Mouse (Mus musculus) olfactory bulb, adult 2 months (tissue): ENCODE measurements around the gene Mei1. TPM values are rescaled to one million over a fixed set of nuclear protein-coding genes. Genes with fewer than 3 reads are reported as not detected.

Experiments used
- H3K27ac ChIP-seq: fragments of 200-500 bp; 2 replicates; pipeline ENCODE4 v1.5.1; 2012; ENCODE audit warnings: low read depth, low read length; ENCODE audit not compliant: insufficient read depth
- H3K4me1 ChIP-seq: fragments of 200-500 bp; 2 replicates; pipeline ENCODE4 v1.6.1; 2012; ENCODE audit warnings: low read length; ENCODE audit not compliant: control insufficient read depth, insufficient read depth
- H3K4me3 ChIP-seq: fragments of 200-500 bp; 2 replicates; pipeline ENCODE4 v1.5.1; 2012; ENCODE audit warnings: mild to moderate bottlenecking, low read depth, low read length, moderate library complexity; ENCODE audit not compliant: insufficient read depth
- CTCF ChIP-seq: fragments of 200-500 bp; IDR thresholded peaks from 2 replicates; pipeline ENCODE4 v1.5.1; 2012; ENCODE audit warnings: low read depth, mild to moderate bottlenecking, low read length, moderate library complexity; ENCODE audit not compliant: insufficient read depth
- POLR2A ChIP-seq: fragments of 200-500 bp; IDR thresholded peaks from 2 replicates; pipeline ENCODE4 v1.6.1; 2012; ENCODE audit warnings: mild to moderate bottlenecking, low read depth, low read length, moderate library complexity; ENCODE audit not compliant: insufficient read depth
- WGBS: fragments of 180-500 bp; shearing (Covaris S2); methylation state at CpG from one replicate; pipeline ENCODE4 v1.1.7; 2018; 5-methylcytosine and 5-hydroxymethylcytosine counted together
- polyA plus RNA-seq: library from polyadenylated mRNA; stranded (reverse); fragments of >200 nt; gene quantifications from 2 replicates; pipeline ENCODE4 v1.2.4, GENCODE M21; 2012; ENCODE audit warnings: low replicate concordance; ENCODE audit not compliant: missing spikeins, insufficient read depth, insufficient read length

Gene Mei1
- polyA plus RNA-seq, 1 experiment: not detected

- Histone ChIP-seq H3K27ac (no peak overlapping the region), H3K4me3 (no peak overlapping the region), H3K4me1 (peaks cover 8% of the 10 kb centered on the region)
- 85% methylated on average over 7 of the region's 7 CpGs for WGBS
- TF ChIP-seq POLR2A (no peak), CTCF (no peak)
Measured at GRCm38 (mm10) chr15:82044166-82044784, 25.5 kb upstream of the Mei1 start.

GRCm38 (mm10) chr15:82046246-82046891 is 23.4 kb upstream of the Mei1 start:
- TF ChIP-seq CTCF (no peak), POLR2A (no peak)
- 2% methylated on average over 26 of the region's 26 CpGs for WGBS
- H3K4me1 ChIP-seq: peaks cover 8% of the 10 kb centered on the region
- peak overlapping the region; percentile 93 for H3K4me3 ChIP-seq
- H3K27ac ChIP-seq: no peak overlapping the region

- Histone ChIP-seq H3K4me1 (peaks cover 8% of the 10 kb centered on the region), H3K4me3 (peak within 1 kb of the TSS; percentile 93), H3K27ac (peak within 1 kb of the TSS; percentile 66)
- under 1% methylated on average over 74 of the region's 74 CpGs for WGBS
- TF ChIP-seq CTCF (no peak), POLR2A (peak; percentile 68; the same call in 1 of the 2 replicates)
Measured at GRCm38 (mm10) chr15:82047080-82047883, 22.5 kb upstream of the Mei1 start, which contains the start of gene Snu13. Snu13 (minus strand) TSS chr15:82047598.

GRCm38 (mm10) chr15:82052544-82052943 is 17.3 kb upstream of the Mei1 start:
- WGBS: 73% methylated on average over 5 of the region's 5 CpGs
- TF ChIP-seq POLR2A: no peak
- TF ChIP-seq CTCF: no peak
- Histone ChIP-seq H3K4me3 (no peak overlapping the region), H3K27ac (no peak overlapping the region), H3K4me1 (no peaks in the 10 kb centered on the region)

- no peak within 1 kb of the TSS for H3K27ac ChIP-seq
Measured at GRCm38 (mm10) chr15:82058719-82059201, 11.0 kb upstream of the Mei1 start, which contains the start of gene 4930407I10Rik. 4930407I10Rik (plus strand) TSS chr15:82059151.

GRCm38 (mm10) chr15:82063909-82064308 is 5.9 kb upstream of the Mei1 start:
- H3K4me3 ChIP-seq: no peak overlapping the region
- no peak overlapping the region for H3K27ac ChIP-seq
- WGBS: 68% methylated on average over 14 of the region's 14 CpGs
- no peaks in the 10 kb centered on the region for H3K4me1 ChIP-seq
- TF ChIP-seq POLR2A: no peak
- no peak for TF ChIP-seq CTCF

More at GRCm38 (mm10) chr15:82058719-82059201, 11.0 kb upstream of the Mei1 start, which contains the start of gene 4930407I10Rik:
- WGBS: 86% methylated on average over 1 of the region's 1 CpGs
- TF ChIP-seq CTCF (no peak), POLR2A (no peak)
- Histone ChIP-seq H3K4me1 (no peaks in the 10 kb centered on the region), H3K4me3 (no peak within 1 kb of the TSS)

GRCm38 (mm10) chr15:82065511-82065910 is 4.3 kb upstream of the Mei1 start:
- no peak overlapping the region for H3K27ac ChIP-seq
- peak; percentile 54 for TF ChIP-seq CTCF
- no peak for TF ChIP-seq POLR2A
- H3K4me3 ChIP-seq: no peak overlapping the region
- H3K4me1 ChIP-seq: peaks cover 3% of the 10 kb centered on the region; the same call in 1 of the 2 replicates
- WGBS: 9% methylated on average over 7 of the region's 7 CpGs

GRCm38 (mm10) chr15:82071816-82072469 is 2.1 kb downstream of the Mei1 start:
- 93% methylated on average over 26 of the region's 26 CpGs for WGBS
- no peak overlapping the region for H3K27ac ChIP-seq
- peaks cover 3% of the 10 kb centered on the region; the same call in 1 of the 2 replicates for H3K4me1 ChIP-seq
- no peak overlapping the region for H3K4me3 ChIP-seq
- TF ChIP-seq CTCF (no peak), POLR2A (no peak)
